Mouse (Mus musculus) midbrain, embryonic 13.5 days (tissue): ENCODE measurements around the gene Il11ra1. TPM values are rescaled to one million over a fixed set of nuclear protein-coding genes. Genes with fewer than 3 reads are reported as not detected.
"Not testable (repeated sequence)": the region's sequence is repeated elsewhere in the genome, so short reads cannot be mapped to it uniquely, and the experiment has no call there.

Experiments used
- ATAC-seq: fragments of 200-750 bp; cut with Nextera tagmentation; 2 replicates; pipeline ENCODE4 v1.8.0; 2017; ENCODE audit warnings: mild to moderate bottlenecking, moderate TSS enrichment, moderate library complexity
- H3K27ac ChIP-seq: fragments of 300-500 bp; sonication (generic); 2 replicates; pipeline ENCODE4 v1.5.1; 2015; ENCODE audit warnings: inconsistent platforms, mild to moderate bottlenecking, moderate library complexity
- H3K27me3 ChIP-seq: fragments of 300-500 bp; sonication (generic); 2 replicates; pipeline ENCODE4 v1.6.1; 2015; ENCODE audit warnings: mild to moderate bottlenecking, inconsistent platforms
- H3K36me3 ChIP-seq: fragments of 300-500 bp; sonication (generic); 2 replicates; pipeline ENCODE4 v1.6.1; 2015; ENCODE audit warnings: mild to moderate bottlenecking, inconsistent platforms
- H3K4me1 ChIP-seq: fragments of 300-500 bp; sonication (generic); replicated peaks from 2 replicates; pipeline ENCODE4 v1.6.1; 2015; ENCODE audit warnings: inconsistent platforms
- H3K4me2 ChIP-seq: fragments of 300-500 bp; sonication (generic); replicated peaks from 2 replicates; pipeline ENCODE4 v1.6.1; 2015; ENCODE audit warnings: moderate library complexity, mild to moderate bottlenecking, inconsistent platforms
- H3K4me3 ChIP-seq: fragments of 300-500 bp; sonication (generic); replicated peaks from 2 replicates; pipeline ENCODE4 v1.5.1; 2015; ENCODE audit warnings: mild to moderate bottlenecking, inconsistent platforms
- H3K9ac ChIP-seq: fragments of 300-500 bp; sonication (generic); replicated peaks from 2 replicates; pipeline ENCODE4 v1.6.1; 2015; ENCODE audit warnings: mild to moderate bottlenecking, inconsistent platforms
- H3K9me3 ChIP-seq: fragments of 300-500 bp; sonication (generic); 2 replicates; pipeline ENCODE4 v1.6.1; 2016; ENCODE audit warnings: mild to moderate bottlenecking, inconsistent platforms
- WGBS: fragments of 180-500 bp; shearing (Covaris S2); methylation state at CpG from one replicate; pipeline ENCODE4 v1.1.7; 2015; 5-methylcytosine and 5-hydroxymethylcytosine counted together
- polyA plus RNA-seq: library from polyadenylated mRNA; unstranded; fragments of >200 nt; fragmentation: Nextera tagmentation; extraction: Ambion mirVana; gene quantifications from 2 replicates; pipeline ENCODE4 v1.2.1, GENCODE M21; 2015

Il11ra1 gene
- polyA plus RNA-seq, 1 experiment from 2014 or later = 34.0 TPM

DNA sequence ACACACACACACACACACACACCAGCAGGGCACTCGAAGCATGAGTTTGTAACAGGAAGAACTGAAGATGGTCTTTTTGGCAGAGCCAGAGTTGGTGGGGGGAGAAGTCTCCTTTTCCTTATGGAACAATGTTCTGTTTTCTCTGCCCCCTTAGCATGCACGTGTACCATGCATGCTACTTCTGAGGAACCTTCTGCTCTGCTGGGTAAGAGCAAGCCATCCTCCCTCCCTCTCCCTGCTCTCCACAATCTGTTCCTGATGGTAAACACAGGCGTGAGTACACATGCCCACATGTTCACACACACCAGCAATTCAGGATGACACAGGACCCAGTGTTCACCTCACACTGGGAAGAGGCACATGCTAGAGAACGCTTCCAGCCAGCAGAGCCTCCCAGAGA is 18.6 kb upstream of the Il11ra1 start:
- no peaks in the 10 kb centered on the region; the same call in 1 of the 2 replicates for H3K36me3 ChIP-seq
- ATAC-seq = no peak
- no peak overlapping the region for H3K9ac ChIP-seq
- no peaks in the 10 kb centered on the region for H3K27me3 ChIP-seq
- H3K4me3 ChIP-seq = no peak overlapping the region
- 64% methylated on average over 4 of the region's 4 CpGs for WGBS
- H3K9me3 ChIP-seq = no peaks in the 10 kb centered on the region
- H3K27ac ChIP-seq = no peak overlapping the region
- H3K4me1 ChIP-seq = peaks cover 77% of the 10 kb centered on the region
- no peak overlapping the region for H3K4me2 ChIP-seq

DNA sequence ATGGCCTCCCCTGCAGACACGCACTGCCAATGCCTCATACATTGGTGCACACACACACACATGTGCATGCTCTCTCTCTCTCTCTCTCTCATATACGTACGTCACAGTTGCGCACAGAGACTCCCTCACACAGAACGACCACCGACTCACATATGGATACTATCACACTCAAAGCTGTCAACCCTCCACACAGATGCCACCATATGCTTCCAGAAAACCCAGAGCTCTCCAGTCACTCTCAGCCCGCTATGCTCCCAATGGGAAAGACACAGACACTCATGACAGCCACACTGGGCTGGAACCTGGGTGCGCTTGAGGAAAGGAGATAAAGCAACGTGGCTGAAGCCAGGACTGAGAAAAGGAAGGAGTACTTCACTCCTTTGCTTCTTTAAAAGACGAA is 17.8 kb upstream of the Il11ra1 start:
- ATAC-seq = no peak

DNA sequence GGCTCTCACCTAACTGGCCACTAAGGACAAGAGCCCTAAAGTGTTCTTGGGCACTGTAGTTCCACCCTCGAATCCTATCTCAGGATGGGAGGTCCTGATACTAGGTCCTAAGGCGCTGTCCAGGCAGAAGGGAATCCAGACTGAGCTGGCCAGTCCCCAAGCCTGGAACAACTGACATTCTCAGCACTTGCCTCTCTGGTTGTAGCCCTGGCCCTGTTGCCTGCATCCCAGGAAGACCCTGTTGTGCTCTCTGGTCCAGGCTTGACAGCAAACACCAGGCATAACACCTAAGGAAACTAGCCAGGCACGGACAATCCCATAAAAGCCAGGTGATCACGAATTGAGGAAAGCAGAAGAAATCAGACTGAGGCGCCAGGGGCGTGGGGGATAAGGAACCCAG is 17.0 kb upstream of the Il11ra1 start:
- Histone ChIP-seq H3K4me2 (peak overlapping the region; percentile 47), H3K4me3 (peak overlapping the region; percentile 24), H3K4me1 (peaks cover 64% of the 10 kb centered on the region), H3K27me3 (no peaks in the 10 kb centered on the region), H3K9me3 (no peaks in the 10 kb centered on the region), H3K9ac (peak overlapping the region; percentile 52), H3K27ac (peak overlapping the region; percentile 76), H3K36me3 (no peaks in the 10 kb centered on the region; the same call in 1 of the 2 replicates)
- no peak for ATAC-seq
- WGBS = 17% methylated on average over 6 of the region's 6 CpGs

More for the DNA sequence above, 17.8 kb upstream of the Il11ra1 start:
- Histone ChIP-seq H3K4me2 (peak overlapping the region; percentile 47; the same call in 1 of the 2 replicates), H3K27me3 (no peaks in the 10 kb centered on the region), H3K9ac (no peak overlapping the region; the same call in 1 of the 2 replicates), H3K9me3 (no peaks in the 10 kb centered on the region), H3K36me3 (no peaks in the 10 kb centered on the region; the same call in 1 of the 2 replicates), H3K4me3 (no peak overlapping the region), H3K4me1 (peaks cover 73% of the 10 kb centered on the region), H3K27ac (peak overlapping the region; percentile 67; the same call in 1 of the 2 replicates)
- 69% methylated on average over 10 of the region's 10 CpGs for WGBS

DNA sequence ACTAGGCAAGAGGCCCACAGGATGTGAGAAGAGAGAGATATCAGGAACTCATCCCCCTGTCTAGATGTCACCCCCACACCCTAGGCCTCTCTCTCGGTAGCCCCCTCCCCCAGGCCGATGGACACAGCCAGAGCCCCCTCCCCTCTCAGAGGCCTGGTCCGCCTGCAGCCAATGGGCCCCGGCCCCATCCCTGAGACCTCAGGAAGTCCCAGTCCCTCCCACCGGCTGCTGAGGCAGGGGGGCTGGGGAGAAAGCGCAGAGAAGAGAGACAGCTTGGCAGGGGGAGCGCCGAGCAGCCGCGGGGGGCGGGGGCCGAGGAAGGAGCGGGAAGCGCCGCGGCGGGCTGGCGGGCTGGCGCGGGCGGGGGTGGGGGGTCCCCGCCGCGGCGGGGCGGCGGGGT is 16.5 kb upstream of the Il11ra1 start:
- not testable (repeated sequence) for H3K36me3 ChIP-seq, H3K27me3 ChIP-seq, H3K9me3 ChIP-seq, H3K9ac ChIP-seq
- no CpG with 5 or more reads among the region's 27 CpGs for WGBS
- peak; percentile 28; the same call in 1 of the 2 replicates for ATAC-seq
- Histone ChIP-seq H3K27ac (peak overlapping the region; percentile 74), H3K4me2 (peak overlapping the region; percentile 47), H3K4me3 (peak overlapping the region; percentile 24), H3K4me1 (peaks cover 59% of the 10 kb centered on the region)

DNA sequence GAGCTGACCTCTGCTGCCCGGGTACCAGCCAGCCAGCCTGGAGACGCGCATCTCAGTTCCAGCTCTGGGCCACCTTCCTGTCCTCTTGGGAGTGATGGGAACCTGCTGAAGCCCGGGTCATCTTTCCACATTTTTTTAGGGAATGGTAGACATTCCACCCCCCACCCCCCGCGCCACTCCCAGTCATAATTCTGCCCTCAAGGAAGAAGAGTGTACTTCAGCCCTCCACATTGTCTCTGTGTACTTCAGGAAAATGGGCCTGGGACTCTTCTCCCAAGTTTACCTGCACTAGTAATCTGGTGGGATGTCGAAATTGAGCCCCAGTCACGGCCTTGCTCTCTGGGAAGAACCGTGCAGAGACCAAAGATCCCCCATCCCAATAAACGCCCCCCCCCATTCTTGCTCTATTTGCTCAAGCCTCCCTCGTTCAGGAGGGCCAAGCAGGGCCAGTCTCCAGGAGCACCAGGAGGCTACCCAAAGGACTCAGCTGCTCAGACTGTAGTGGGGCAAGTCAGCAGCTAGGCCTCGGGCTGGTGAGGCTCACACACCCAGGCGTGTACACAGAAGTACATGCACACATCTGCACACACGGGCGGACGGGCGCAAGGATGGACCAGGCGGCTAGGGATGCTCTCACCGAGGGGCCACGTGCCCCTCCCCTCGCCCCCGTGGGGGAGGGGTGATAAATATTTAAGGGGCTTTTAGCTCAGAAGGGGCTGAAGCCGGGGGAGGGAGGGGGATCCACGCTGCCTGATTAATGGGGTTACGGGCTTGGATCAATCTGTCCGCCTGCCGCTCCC is 15.5 kb upstream of the Il11ra1 start:
- ATAC-seq = peak; percentile 67
- H3K4me3 ChIP-seq = peak overlapping the region; percentile 13; the same call in 1 of the 2 replicates
- WGBS = under 1% methylated on average over 25 of the region's 27 CpGs

DNA sequence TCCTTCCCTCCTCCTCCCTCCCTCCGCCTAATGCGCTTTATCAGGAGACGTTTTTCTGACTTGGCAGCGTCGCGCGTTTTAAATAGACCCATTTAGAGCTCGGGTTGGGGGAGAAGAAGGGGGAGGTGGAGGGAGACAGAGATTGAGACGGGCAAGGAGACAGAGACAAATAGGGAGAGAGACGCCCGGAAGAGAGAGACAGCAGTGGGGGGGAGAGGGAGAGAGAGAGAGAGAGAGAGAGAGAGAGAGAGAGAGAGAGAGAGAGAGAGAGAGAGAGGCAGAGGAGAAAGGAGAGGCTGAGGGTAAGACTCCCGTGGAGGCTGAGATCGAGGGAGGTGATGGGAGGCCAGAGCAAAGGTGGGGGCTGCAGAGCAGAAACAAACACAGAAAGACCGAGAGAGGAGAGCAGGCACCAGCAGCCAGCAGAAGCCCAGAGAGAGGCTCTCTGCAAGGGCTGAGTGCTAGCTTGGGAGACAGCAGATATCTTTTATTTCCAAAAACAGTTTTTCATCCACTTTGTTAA is 14.8 kb upstream of the Il11ra1 start:
- peaks cover 52% of the 10 kb centered on the region for H3K4me1 ChIP-seq
- not testable (repeated sequence) for H3K9me3 ChIP-seq, H3K27me3 ChIP-seq, H3K9ac ChIP-seq, ATAC-seq, H3K36me3 ChIP-seq, H3K4me3 ChIP-seq
- WGBS = under 1% methylated on average over 12 of the region's 14 CpGs
- H3K27ac ChIP-seq = peak overlapping the region; percentile 86; the same call in 1 of the 2 replicates
- peak overlapping the region; percentile 45; the same call in 1 of the 2 replicates for H3K4me2 ChIP-seq

More for the DNA sequence above, 15.5 kb upstream of the Il11ra1 start:
- Histone ChIP-seq H3K4me2 (peak overlapping the region; percentile 45), H3K4me1 (peaks cover 58% of the 10 kb centered on the region), H3K9ac (0 out of 2 replicates have a peak overlapping the region, but pooled peaks have one; percentile 19), H3K27ac (peak overlapping the region; percentile 86)
- not testable (repeated sequence) for H3K27me3 ChIP-seq, H3K9me3 ChIP-seq, H3K36me3 ChIP-seq

DNA sequence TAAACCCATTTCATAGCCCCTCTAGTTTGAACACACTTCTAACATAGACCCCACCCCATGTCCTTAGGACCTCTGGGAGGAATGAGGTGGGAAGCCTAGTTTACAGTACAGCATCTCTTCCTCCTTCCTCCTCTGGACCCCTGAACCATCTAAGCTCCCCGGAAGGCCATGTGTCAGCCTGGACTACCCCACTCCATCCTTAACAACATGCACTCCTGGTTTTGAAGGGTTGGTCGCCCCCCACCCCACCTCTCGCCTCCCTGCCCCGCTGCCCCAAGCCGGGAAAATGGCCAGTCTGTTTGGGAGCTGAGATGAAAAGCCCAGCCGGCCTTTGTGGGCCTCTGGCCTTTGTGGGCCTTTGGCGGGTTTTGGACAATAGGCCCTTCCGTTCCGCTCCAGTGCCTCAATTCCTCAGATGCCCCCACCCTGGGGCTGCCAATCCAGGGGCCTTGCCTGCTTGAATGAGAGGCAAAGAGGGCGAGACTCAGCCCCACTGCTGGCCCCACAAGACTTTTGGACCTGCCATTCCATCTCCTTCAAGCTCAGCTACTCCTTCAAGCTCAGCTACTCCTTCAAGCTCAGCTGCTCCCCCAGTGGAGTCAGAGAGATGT is 13.8 kb upstream of the Il11ra1 start:
- not testable (repeated sequence) for H3K9me3 ChIP-seq, H3K4me2 ChIP-seq, H3K9ac ChIP-seq, H3K27me3 ChIP-seq, H3K4me3 ChIP-seq, H3K36me3 ChIP-seq
- 6% methylated on average over 10 of the region's 10 CpGs for WGBS
- Histone ChIP-seq H3K4me1 (peaks cover 42% of the 10 kb centered on the region), H3K27ac (peak overlapping the region; percentile 60)
- ATAC-seq = peak; percentile 27

DNA sequence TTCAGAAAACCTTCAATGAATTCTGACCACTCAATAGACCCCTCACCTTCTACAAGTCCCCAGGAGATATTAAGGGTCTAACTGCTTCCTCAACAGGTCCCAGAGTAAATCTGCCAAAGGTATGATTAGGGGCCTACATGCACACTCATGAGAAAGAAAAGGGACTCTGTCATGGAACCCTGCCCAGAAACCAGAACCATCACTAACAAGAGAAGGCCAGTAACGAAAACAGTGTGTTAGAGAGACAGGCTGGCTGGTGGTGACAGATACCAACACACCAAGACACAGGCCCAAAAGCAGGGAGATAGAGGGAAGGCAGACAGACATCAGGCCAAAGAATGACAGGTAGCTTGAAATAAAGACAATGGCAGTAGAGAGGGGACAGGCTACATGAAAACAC is 11.2 kb upstream of the Il11ra1 start:
- not testable (repeated sequence) for H3K9ac ChIP-seq, H3K27me3 ChIP-seq, H3K4me3 ChIP-seq, H3K9me3 ChIP-seq, H3K4me2 ChIP-seq, H3K36me3 ChIP-seq, ATAC-seq
- Histone ChIP-seq H3K4me1 (peaks cover 31% of the 10 kb centered on the region), H3K27ac (peak overlapping the region; percentile 30; the same call in 1 of the 2 replicates)
- 46% methylated on average over 1 of the region's 1 CpGs for WGBS

DNA sequence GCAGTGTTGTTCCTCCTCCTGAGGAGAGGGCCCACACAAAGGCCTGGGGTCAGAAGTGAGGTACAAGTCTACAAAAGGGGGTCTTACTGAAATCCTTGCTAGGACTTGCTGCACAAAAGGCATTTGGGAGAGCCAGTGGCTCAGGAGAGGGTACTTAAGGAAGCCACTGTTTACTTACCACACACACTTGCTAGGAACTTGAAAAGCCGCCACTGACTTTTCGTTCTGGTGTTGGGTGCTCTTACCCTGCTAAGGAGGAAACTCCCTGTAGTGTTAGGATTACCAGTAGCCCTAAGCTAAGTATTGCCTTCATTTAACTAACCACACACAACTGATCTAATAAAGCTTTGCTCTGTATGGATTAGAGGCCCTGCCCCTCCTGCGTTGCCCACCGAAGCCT is 9.8 kb upstream of the Il11ra1 start:
- not testable (repeated sequence) for H3K27ac ChIP-seq, H3K27me3 ChIP-seq, H3K4me2 ChIP-seq, H3K9me3 ChIP-seq, H3K9ac ChIP-seq, H3K36me3 ChIP-seq, H3K4me3 ChIP-seq, ATAC-seq
- WGBS = no CpG with 5 or more reads among the region's 4 CpGs
- H3K4me1 ChIP-seq = peaks cover 25% of the 10 kb centered on the region

DNA sequence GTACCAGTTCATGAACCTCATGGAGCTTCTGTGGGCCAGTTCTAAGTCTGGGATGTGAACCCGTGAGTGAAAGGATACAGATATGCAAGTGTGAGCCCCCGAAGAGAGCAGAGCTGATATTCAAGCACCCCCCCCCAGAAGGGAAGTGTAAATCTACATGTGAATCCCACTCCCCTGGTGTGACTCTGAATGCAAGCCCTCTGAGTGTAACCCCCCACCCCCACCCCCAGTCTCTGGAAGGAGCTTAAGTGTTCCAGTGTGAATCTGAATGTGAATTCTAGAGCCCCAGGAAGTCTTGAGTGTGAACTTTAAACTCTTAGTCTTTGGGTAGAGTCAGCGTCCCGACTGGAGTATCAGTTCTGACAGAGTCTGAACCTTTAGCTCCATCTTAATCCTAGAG is 6.3 kb upstream of the Il11ra1 start:
- H3K27ac ChIP-seq = not testable (repeated sequence)
- peak overlapping the region; percentile 19 for H3K4me3 ChIP-seq

DNA sequence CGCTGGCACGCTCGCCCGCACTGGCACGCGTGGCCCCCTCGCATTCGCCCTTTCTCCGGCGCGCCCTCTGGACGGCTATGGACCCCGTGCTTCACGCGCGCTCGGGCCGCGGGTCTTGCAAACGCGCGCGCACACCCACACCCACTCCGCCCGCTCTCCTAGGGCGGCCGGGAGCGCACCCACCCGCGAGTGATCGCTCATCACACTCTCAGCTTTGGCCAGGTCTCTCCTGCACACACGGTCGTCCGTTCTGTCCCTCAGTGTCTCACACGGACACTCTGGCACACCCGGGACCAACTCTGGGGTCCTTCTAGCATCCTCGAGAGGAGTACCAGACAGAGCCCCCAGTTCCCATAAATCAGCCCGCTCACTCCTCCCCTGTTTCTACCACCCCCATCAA is 4.0 kb upstream of the Il11ra1 start:
- not testable (repeated sequence) for H3K27ac ChIP-seq, ATAC-seq, H3K9ac ChIP-seq, H3K36me3 ChIP-seq, H3K9me3 ChIP-seq, H3K4me1 ChIP-seq, H3K27me3 ChIP-seq
- WGBS = 2% methylated on average over 21 of the region's 38 CpGs
- Histone ChIP-seq H3K4me2 (peak overlapping the region; percentile 46), H3K4me3 (peak overlapping the region; percentile 25)

More for the DNA sequence above, 6.3 kb upstream of the Il11ra1 start:
- Histone ChIP-seq H3K4me2 (peak overlapping the region; percentile 49), H3K9ac (0 out of 2 replicates have a peak overlapping the region, but pooled peaks have one; percentile 36), H3K4me1 (peaks cover 17% of the 10 kb centered on the region)
- not testable (repeated sequence) for H3K27me3 ChIP-seq, H3K36me3 ChIP-seq, H3K9me3 ChIP-seq, ATAC-seq
- WGBS = 1% methylated on average over 4 of the region's 4 CpGs

DNA sequence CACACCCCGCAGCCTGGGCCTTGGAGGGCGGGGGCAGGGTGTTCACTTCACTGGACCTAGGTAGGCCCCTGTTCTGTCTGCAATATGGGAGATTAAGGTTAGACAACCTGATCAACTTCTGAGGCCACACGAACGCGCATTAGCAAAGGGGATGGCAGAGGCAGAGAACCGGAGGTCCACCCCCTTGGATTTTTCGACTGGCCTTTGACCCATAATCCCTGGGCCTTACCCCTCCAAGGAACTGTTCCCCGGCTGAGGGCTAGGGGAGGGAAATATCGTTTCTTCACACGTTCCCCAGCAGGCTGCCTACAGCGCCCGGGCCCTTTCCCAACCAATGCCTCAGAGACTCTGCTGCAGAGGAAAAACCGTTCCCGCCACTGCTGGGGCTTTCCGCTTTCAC is 3.3 kb upstream of the Il11ra1 start:
- H3K4me1 ChIP-seq, H3K27ac ChIP-seq, ATAC-seq, H3K4me3 ChIP-seq, H3K27me3 ChIP-seq, H3K9ac ChIP-seq, H3K36me3 ChIP-seq, H3K9me3 ChIP-seq, H3K4me2 ChIP-seq: not testable (repeated sequence)
- 7% methylated on average over 14 of the region's 15 CpGs for WGBS
